Mouse (Mus musculus): ENCODE measurements around the gene Olfr969.
"Not testable (repeated sequence)": the region's sequence is repeated elsewhere in the genome, so short reads cannot be mapped to it uniquely, and the experiment has no call there.

Gene Olfr969

DNA sequence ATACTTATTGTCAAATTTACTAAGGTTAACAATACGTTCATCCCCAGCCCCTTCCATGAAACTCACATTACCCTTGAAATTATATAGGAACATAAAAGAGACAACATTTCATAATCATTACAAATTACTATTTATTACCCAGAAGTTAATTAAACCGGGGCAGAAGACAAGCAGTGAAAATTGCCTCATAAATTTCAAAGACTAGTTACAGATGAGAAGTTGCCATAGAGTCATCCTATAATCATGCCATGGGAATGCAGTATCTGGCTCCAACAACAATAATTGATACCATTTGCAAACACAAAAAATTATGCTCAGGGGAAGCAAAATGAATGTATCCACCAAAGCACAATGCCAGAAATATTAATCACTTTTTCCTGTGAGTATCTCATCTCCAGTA lies at the start of gene Olfr969:
Gene Olfr969 (plus strand): TSS at position 388 of the 400 bp plus-strand sequence.
- DNase-seq (ENCODE audit: low spot score in 2 of 2): no peak

DNA sequence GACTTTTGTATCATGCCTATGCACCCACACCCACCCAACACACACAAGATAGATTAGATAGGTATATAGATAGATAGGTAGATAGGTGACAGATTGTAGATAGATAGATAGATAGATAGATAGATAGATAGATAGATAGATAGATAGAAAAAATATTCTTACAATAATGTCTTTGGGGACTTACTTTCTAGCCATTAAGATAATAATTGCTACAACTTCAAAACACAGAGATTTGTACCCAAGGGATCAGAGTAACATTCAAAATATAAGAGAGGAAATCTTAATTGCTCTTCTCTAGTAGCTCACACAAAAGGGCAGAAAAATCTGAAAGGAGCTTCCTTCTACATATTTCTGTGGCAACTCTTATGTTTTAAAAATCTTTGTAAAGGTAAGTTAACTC lies 44.8 kb upstream of the Olfr969 start, which contains the start of gene Olfr967:
Gene Olfr967 (plus strand): TSS at position 301 of the 400 bp plus-strand sequence.
- no peak for DNase-seq (ENCODE audit: low spot score in 2 of 2)

DNA sequence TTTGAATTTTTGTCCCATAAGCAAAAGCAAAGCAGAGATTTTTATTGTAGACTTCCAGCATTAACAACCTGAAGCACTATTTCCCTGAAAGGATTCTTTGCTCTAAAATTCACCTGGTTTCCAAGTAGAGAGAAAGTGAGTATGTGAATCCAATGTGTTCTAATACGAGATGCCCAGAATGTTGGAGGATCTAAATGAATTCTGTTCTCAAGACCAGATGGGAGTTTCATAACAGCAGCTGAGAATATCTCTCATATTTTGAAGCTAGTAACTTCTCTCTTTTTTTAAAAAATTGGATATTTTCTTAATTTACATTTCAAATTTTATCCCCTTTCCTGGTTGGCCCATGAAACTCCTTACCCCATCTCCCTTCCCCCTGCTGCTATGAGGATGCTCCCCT lies 44.3 kb upstream of the Olfr969 start:
- DNase-seq (ENCODE audit: low spot score in 2 of 2): no peak

- no peak for DNase-seq (ENCODE audit: low spot score in 2 of 2)
Measured at GRCm38 (mm10) chr9:39783153-39783552, 7.6 kb upstream of the Olfr969 start, which contains the start of gene Olfr968. Olfr968 (minus strand) TSS chr9:39783253.

GRCm38 (mm10) chr9:39808560-39808959 lies 17.8 kb downstream of the Olfr969 start, which contains the start of gene Olfr970:
Olfr970 (plus strand) TSS chr9:39808860.
- DNase-seq (ENCODE audit: low spot score in 2 of 2): no peak

GRCm38 (mm10) chr9:39836576-39836975 lies 45.8 kb downstream of the Olfr969 start, which contains the start of gene Olfr971:
Olfr971 (plus strand) TSS chr9:39836876.
- not testable (repeated sequence) for DNase-seq (ENCODE audit: low spot score in 2 of 2)
